Mouse (Mus musculus): ENCODE data around the gene Slc15a2. TPM values are rescaled to one million over a fixed set of nuclear protein-coding genes. Genes with fewer than 3 reads are reported as not detected.

Slc15a2 gene
- polyA plus RNA-seq, 1 experiment from 2014 or later, result 12.9 TPM

GRCm38 (mm10) chr16:36794976-36795375 lies 10.2 kb upstream of the Slc15a2 start:
- no peak for ATAC-seq

DNA sequence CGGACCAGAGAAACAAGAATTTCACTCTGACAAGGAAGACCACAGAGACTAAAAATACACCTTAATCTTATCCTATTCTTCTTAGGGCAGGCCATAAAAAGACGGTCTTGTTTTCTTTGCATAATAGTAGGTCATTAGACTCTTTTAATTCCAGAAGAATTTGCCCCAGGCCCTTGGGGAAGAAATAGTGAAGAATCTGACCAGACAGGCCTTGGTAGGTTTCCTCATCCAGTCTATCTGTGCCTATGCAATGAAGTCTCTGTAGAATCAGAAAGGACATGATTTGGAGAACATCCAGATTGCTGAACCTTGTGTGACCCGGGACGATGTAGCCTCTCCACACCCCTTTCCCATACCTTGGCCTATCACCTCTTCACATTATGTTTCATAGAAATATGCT lies 5.4 kb upstream of the Slc15a2 start:
- WGBS, result 57% methylated on average over 4 of the region's 4 CpGs
- TF ChIP-seq CTCF (IDR thresholded peaks at IDR 0.05; ENCODE audit: low read depth), result no peak

More at GRCm38 (mm10) chr16:36794976-36795375, 10.2 kb upstream of the Slc15a2 start:
- H3K27me3 ChIP-seq (replicated peaks; ENCODE audit: control insufficient read depth, insufficient read depth, low read length), result no peaks in the 10 kb centered on the region
- no peak for TF ChIP-seq CTCF (IDR thresholded peaks at IDR 0.05; ENCODE audit: low read depth)
- H3K4me2 ChIP-seq (replicated peaks; ENCODE audit: low read depth), result no peak overlapping the region
- WGBS, result 80% methylated on average over 2 of the region's 2 CpGs
- no peaks in the 10 kb centered on the region for H3K4me1 ChIP-seq (replicated peaks; ENCODE audit: control insufficient read depth, insufficient read depth, low read length)
- H3K9ac ChIP-seq (ENCODE audit: low read depth, low read length), result no peak overlapping the region
- no peak overlapping the region for H3K4me3 ChIP-seq (ENCODE audit: low read depth, low read length)
- no peak overlapping the region for H3K27ac ChIP-seq (ENCODE audit: low read depth, low read length)
- no peaks in the 10 kb centered on the region for H3K9me3 ChIP-seq (ENCODE audit: control insufficient read depth)
- H3K36me3 ChIP-seq (ENCODE audit: control insufficient read depth, insufficient read depth), result no peaks in the 10 kb centered on the region

GRCm38 (mm10) chr16:36786466-36786865 lies 1.7 kb upstream of the Slc15a2 start:
- no peaks in the 10 kb centered on the region for H3K36me3 ChIP-seq (ENCODE audit: control insufficient read depth, insufficient read depth)
- no peaks in the 10 kb centered on the region for H3K27me3 ChIP-seq (replicated peaks; ENCODE audit: control insufficient read depth, insufficient read depth, low read length)
- H3K4me2 ChIP-seq (replicated peaks; ENCODE audit: low read depth), result no peak overlapping the region
- no peaks in the 10 kb centered on the region for H3K9me3 ChIP-seq (ENCODE audit: control insufficient read depth)
- H3K9ac ChIP-seq (ENCODE audit: low read depth, low read length), result no peak overlapping the region
- no peak overlapping the region for H3K27ac ChIP-seq (ENCODE audit: low read depth, low read length)
- no peaks in the 10 kb centered on the region for H3K4me1 ChIP-seq (replicated peaks; ENCODE audit: control insufficient read depth, insufficient read depth, low read length)
- no peak for ATAC-seq
- WGBS, result 47% methylated on average over 7 of the region's 7 CpGs
- no peak overlapping the region for H3K4me3 ChIP-seq (ENCODE audit: low read depth, low read length)
- no peak for TF ChIP-seq CTCF (IDR thresholded peaks at IDR 0.05; ENCODE audit: low read depth)

More for the DNA sequence above, 5.4 kb upstream of the Slc15a2 start:
- Histone ChIP-seq H3K9ac (ENCODE audit: low read depth, low read length) (no peak overlapping the region), H3K36me3 (ENCODE audit: control insufficient read depth, insufficient read depth) (no peaks in the 10 kb centered on the region), H3K27ac (ENCODE audit: low read depth, low read length) (no peak overlapping the region), H3K27me3 (replicated peaks; ENCODE audit: control insufficient read depth, insufficient read depth, low read length) (no peaks in the 10 kb centered on the region), H3K9me3 (ENCODE audit: control insufficient read depth) (no peaks in the 10 kb centered on the region), H3K4me2 (replicated peaks; ENCODE audit: low read depth) (no peak overlapping the region), H3K4me3 (ENCODE audit: low read depth, low read length) (no peak overlapping the region), H3K4me1 (replicated peaks; ENCODE audit: control insufficient read depth, insufficient read depth, low read length) (no peaks in the 10 kb centered on the region)
- no peak for ATAC-seq

- H3K4me2 ChIP-seq (replicated peaks; ENCODE audit: low read depth), result peak overlapping the region; percentile 50
- no peaks in the 10 kb centered on the region for H3K27me3 ChIP-seq (replicated peaks; ENCODE audit: control insufficient read depth, insufficient read depth, low read length)
- H3K4me1 ChIP-seq (replicated peaks; ENCODE audit: control insufficient read depth, insufficient read depth, low read length), result no peaks in the 10 kb centered on the region
- 88% methylated on average over 2 of the region's 2 CpGs for WGBS
- no peak overlapping the region for H3K9ac ChIP-seq (ENCODE audit: low read depth, low read length)
- no peaks in the 10 kb centered on the region for H3K36me3 ChIP-seq (ENCODE audit: control insufficient read depth, insufficient read depth)
- H3K9me3 ChIP-seq (ENCODE audit: control insufficient read depth), result no peaks in the 10 kb centered on the region
- no peak for TF ChIP-seq CTCF (IDR thresholded peaks at IDR 0.05; ENCODE audit: low read depth)
- ATAC-seq, result no peak
- peak overlapping the region; percentile 1; the same call in 1 of the 2 replicates for H3K4me3 ChIP-seq (ENCODE audit: low read depth, low read length)
- no peak overlapping the region for H3K27ac ChIP-seq (ENCODE audit: low read depth, low read length)
These were observed 616 bp downstream of the Slc15a2 start for GRCm38 (mm10) chr16:36784146-36784545.

- no peak overlapping the region for H3K4me2 ChIP-seq (replicated peaks; ENCODE audit: low read depth)
- no peak for ATAC-seq
- WGBS, result 64% methylated on average over 6 of the region's 6 CpGs
- H3K27ac ChIP-seq (ENCODE audit: low read depth, low read length), result no peak overlapping the region
- no peak overlapping the region for H3K4me3 ChIP-seq (ENCODE audit: low read depth, low read length)
- H3K9ac ChIP-seq (ENCODE audit: low read depth, low read length), result no peak overlapping the region
- no peaks in the 10 kb centered on the region for H3K9me3 ChIP-seq (ENCODE audit: control insufficient read depth)
- no peaks in the 10 kb centered on the region for H3K4me1 ChIP-seq (replicated peaks; ENCODE audit: control insufficient read depth, insufficient read depth, low read length)
- TF ChIP-seq CTCF (IDR thresholded peaks at IDR 0.05; ENCODE audit: low read depth), result no peak
- H3K36me3 ChIP-seq (ENCODE audit: control insufficient read depth, insufficient read depth), result no peaks in the 10 kb centered on the region
- H3K27me3 ChIP-seq (replicated peaks; ENCODE audit: control insufficient read depth, insufficient read depth, low read length), result no peaks in the 10 kb centered on the region
These were observed 9.1 kb downstream of the Slc15a2 start for GRCm38 (mm10) chr16:36775658-36776057.

GRCm38 (mm10) chr16:36772996-36773395 lies 11.8 kb downstream of the Slc15a2 start:
- Histone ChIP-seq H3K27me3 (replicated peaks; ENCODE audit: control insufficient read depth, insufficient read depth, low read length) (no peaks in the 10 kb centered on the region), H3K9me3 (ENCODE audit: control insufficient read depth) (no peaks in the 10 kb centered on the region), H3K36me3 (ENCODE audit: control insufficient read depth, insufficient read depth) (no peaks in the 10 kb centered on the region), H3K4me1 (replicated peaks; ENCODE audit: control insufficient read depth, insufficient read depth, low read length) (no peaks in the 10 kb centered on the region), H3K9ac (ENCODE audit: low read depth, low read length) (no peak overlapping the region), H3K4me2 (replicated peaks; ENCODE audit: low read depth) (no peak overlapping the region), H3K4me3 (ENCODE audit: low read depth, low read length) (no peak overlapping the region), H3K27ac (ENCODE audit: low read depth, low read length) (no peak overlapping the region)
- no peak for ATAC-seq
- TF ChIP-seq CTCF (IDR thresholded peaks at IDR 0.05; ENCODE audit: low read depth), result no peak
- 49% methylated on average over 5 of the region's 5 CpGs for WGBS

- Histone ChIP-seq H3K27ac (ENCODE audit: low read depth, low read length) (no peak overlapping the region), H3K36me3 (ENCODE audit: control insufficient read depth, insufficient read depth) (no peaks in the 10 kb centered on the region), H3K9ac (ENCODE audit: low read depth, low read length) (no peak overlapping the region), H3K4me2 (replicated peaks; ENCODE audit: low read depth) (no peak overlapping the region), H3K27me3 (replicated peaks; ENCODE audit: control insufficient read depth, insufficient read depth, low read length) (no peaks in the 10 kb centered on the region), H3K4me1 (replicated peaks; ENCODE audit: control insufficient read depth, insufficient read depth, low read length) (no peaks in the 10 kb centered on the region), H3K9me3 (ENCODE audit: control insufficient read depth) (no peaks in the 10 kb centered on the region), H3K4me3 (ENCODE audit: low read depth, low read length) (no peak overlapping the region)
- ATAC-seq, result no peak
- 88% methylated on average over 3 of the region's 3 CpGs for WGBS
- TF ChIP-seq CTCF (IDR thresholded peaks at IDR 0.05; ENCODE audit: low read depth), result no peak
These were observed 13.1 kb downstream of the Slc15a2 start for GRCm38 (mm10) chr16:36771703-36772102.
